Mouse (Mus musculus) liver, embryonic 14.5 days (tissue): ENCODE results near the gene Klhdc2.

Experiments
- CTCF ChIP-seq: IDR thresholded peaks from 2 replicates; pipeline ENCODE4 v1.5.1; 2016; ENCODE audit warnings: antibody characterized with exemption, low read depth, control low read depth
- EP300 ChIP-seq: IDR thresholded peaks from 2 replicates; pipeline ENCODE4 v1.6.1; 2016; ENCODE audit warnings: antibody characterized with exemption, low read depth

DNA sequence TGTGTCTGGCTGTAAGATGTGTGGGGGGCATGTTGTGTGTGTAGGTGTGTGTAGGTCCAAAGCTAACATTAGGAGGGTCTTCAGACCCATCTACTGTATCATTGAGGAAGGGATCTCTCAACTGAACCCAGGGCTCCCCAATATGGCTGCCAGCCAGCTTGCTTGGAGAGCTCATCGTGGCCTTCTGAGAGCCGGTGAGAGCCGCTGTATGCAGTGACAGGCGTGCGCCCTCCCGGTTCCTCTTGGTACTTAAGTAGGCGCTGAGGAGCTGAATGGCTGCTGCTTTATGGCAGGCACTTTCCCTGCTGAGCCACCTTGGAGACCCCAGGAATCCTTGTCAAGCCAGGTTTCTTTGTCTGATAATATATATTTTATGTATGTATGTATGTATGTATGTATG is 9.9 kb downstream of the Klhdc2 start:
- TF ChIP-seq CTCF: no peak
- TF ChIP-seq EP300: no peak
